Mouse (Mus musculus) hindlimb bud, embryonic 11.5 days (tissue): ENCODE results near the gene Noa1.

Experiments
- DNase-seq: peaks from one replicate; pipeline ENCODE4 v3.0.0-alpha.2; 2012; ENCODE audit warnings: low read depth, low spot score; ENCODE audit errors: extremely low spot score

Gene Noa1

DNA sequence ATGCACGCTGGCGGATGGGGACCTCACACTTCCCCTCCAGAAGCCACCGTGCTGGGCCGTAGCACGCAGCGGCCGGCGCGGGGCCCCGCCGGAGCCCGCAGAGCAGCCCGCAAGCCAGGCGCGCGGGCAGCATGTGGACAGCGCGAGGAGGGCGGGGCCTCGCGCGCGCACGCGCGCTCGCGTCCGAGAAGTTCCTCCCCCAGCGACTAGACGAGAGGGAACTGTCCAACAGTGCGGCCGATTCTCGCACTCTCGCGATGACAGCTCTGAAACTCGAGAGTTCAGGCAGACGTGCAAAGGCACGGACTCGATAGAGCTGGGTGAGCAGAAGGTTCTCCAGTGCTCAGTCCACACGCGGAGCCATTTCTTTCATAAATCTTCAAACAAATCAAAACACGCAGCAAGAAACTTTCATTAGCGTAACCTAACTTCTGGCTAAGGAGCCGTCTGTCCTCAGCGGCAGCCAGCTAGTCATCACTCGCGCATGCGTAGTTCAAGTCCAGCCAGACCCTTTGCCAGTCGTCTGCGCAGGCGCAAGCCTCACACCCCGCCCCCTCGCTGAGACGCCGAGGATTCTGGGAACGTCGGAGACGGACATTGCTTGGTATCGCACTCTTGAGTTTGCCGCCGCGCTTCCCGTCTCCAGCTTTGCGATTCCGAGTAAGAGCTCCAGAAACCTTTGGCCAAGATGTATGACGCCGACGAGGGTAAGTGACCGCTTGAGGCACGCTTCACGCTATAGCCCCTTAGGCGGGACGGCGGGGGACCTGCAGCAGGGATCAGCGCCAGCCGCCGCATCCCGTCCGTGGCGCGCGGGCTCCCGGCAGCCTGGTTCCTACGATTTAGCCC is at the start of gene Noa1, which contains the start of gene Polr2b:
Noa1 (minus strand) TSS at position 161 of the 849 bp plus-strand sequence.
Polr2b (plus strand) TSS at position 224 of the 849 bp plus-strand sequence.
- peak; percentile 99 for DNase-seq

DNA sequence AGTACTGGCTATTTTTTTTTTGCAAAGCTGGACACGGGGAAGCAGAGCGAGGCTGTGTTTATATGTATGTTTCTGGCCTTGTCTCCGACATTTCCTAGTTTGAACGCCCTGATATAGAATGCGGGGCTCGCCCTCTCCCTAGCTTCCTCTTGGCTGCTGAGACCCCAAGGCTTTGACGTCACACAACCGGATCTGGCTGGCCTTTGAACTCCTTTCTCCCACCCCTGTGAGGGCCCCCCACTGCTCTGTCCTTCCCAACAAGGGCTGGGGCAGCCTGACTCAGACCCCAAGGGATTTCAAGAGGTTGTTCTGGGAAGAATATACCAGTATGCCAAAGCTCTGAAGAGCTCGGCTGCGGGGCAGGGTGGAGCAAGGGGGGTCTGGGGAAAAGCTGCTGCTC is 48.5 kb upstream of the Noa1 start:
- no peak for DNase-seq

DNA sequence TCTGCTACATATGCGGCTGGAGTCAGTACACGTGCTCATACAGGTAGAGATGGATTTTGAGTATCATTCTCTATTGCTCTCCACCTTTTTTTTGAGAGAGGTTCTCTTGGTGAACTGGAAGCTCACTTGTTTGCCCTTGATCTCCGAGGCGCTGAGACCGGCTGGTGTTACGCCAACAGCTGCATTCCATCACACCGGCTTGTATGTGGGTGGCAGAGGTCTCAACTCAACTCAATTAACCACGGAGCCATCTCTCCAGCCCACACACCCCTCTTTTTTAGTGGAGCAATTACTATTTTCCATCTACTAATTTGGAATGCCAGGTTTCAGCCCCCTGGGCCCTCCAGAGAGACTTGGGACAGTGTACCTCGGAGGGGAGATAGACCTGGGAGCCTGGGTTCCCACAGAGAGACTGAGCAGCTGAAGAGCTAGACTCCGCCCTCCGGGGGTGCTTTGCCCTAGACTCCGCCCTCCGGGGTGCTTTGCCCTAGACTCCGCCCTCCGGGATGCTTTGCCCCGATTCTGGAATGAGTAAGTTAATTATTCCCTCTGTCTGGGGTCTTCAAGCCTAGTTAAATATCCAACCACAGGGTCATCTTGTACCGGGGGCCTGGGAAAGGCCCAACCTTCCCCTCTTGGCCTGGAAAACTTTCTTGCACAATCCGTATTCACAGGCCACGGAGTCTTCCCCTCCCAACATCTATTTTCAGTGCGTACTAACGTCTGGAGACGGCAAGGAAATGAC is 47.7 kb upstream of the Noa1 start:
- DNase-seq: no peak

DNA sequence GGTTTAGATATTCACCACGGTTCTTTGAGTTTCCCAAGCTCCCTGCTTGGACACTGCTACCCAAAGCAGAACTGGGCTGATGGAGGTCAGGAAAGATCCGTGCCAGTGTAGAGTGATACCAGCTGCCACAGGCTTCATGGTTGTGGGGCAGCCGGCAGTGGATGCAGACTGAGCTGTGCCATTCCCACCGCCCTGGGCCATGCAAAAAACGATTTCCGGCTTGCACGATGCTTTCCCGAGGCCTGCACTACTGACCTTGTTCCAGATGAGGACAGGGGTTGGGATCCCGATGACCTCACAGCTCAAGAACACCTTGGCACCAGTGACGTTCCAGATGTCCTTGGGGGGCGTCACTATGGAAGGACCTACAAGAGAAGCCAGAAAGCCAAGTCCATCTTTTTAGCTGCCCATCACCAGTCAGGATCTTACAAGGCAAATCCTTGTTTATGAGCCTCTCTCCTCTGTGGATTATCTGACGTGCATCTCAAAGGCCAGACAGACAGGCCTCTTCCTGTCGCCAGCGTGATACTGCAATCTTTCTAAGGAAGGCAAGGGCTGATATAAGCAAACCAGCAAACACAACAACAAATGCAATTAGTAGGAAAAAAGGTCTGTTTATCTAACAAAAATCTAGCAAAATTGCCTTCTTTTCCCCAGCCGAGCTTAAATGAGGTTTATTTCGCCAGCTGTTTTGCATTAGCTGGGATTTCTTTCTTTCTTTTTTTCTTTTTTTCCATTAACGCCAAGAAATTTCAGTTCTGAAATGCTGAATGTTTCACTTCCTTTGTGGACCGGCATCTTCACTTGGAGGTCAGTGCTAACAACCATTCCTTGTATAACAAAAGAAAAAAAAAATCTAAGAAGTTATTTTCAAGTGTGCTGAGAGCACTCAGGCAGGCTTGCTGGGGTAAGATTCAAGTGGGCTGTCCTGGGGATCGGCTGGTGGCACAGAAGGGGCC is 45.7 kb upstream of the Noa1 start:
- DNase-seq: no peak

DNA sequence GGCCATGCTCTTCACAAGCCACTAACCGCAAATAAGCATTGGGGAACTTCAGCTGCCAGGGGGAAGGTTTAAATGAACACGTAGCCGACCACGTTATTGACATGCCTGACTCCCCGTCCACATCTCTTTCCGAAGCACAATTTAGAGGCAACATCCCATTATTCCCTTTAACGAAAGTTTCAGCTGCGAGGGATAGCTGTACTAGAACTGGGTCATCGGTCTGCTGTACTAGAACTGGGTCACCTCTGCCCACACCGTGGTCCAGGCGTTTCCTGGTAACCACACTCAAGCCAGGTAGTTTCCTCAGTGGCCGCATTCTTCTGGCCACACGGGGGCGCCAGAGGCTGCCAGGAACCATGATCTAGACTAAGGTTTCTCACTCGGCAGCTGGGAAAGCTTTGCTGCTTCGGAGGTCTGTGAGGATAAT is 44.5 kb upstream of the Noa1 start:
- DNase-seq: peak; percentile 82

DNA sequence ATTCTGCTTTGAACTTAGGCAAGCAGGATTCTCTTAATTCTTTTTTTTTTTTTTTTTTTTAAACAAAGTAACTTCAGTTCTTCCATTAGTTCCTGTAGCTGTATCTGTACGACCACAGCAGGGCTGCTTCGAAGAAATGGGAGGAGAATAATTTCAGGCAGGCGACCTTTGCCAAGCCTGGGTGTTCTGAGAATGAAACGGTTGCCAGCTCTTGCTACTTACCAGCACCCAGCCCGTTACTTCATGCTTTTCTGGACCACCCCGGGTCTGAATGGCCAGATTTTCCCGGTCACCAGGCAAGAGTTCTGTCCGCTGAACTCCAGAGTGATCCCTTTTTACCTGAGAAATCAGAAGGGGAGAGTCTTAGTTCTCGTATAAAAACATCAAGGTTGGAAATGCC is 41.8 kb upstream of the Noa1 start:
- DNase-seq: no peak

DNA sequence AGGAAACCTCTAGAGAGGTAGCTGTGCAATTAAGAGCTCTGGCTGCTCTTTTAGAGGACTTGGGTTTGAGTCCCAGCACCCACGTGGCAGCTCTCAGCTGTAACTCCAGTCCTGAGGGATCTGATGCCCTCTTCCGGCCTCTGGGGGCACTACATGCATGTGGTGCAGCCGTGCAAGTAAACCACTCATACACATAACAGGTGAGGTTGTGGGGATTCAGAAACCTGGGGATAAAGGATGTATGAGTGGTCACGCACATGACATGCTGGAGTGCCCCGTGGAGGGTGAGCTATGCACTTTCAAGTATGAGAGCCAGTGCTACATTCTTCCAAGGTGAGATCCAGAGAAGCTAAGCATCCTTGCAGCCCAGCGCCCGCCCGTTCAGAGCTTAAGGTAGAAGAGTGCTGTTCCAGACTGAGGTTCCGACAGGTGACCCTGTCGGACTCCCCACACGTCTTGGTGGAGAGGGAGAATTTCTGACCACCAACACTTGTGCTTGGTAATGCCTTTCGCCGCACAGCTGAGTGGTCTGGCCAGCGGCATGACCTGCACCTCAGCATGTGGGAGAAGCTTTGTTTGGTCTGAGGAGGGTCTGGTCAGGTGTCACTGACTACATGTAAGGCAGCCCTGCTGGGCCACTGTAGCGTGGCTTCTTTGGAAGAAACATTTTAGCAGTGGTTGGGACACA is 40.2 kb upstream of the Noa1 start:
- no peak for DNase-seq

DNA sequence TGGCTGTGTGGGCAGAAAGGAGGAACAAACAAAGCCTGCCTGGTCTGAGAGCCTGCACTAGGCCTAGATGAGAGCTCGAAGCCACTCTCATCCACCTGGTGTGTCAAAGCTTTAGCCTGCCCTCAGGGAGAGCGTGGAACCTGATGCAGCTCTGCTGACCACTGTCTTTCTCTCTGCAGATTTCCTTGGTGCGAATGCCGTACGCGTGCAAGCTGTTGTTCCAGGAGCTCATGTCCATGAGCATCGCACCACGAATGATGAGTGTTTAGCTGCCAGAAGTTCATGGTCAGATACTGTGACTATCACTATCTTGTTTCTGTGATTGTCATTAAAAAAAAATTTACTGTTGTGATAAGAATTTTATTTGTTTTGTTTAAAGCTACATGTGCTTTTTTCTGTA is 39.0 kb upstream of the Noa1 start:
- DNase-seq: no peak

DNA sequence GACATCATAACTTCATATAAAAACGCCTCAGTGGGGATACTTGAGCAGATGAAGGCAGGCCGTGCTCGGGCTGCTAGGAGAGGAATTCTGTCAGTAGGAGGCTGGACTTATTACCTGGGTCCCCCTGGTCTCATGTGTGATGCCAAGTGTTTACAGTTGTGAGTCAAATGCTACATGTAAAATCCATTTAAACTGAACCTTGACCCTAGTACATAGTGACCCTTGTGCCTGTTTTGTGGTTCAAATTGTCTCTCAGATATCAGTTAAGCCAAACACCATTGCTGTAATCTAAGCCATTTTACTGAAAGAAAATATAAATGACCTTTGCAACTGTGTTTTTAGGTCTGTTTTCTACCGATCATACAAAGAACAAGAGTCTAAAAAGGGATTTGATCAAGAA is 30.1 kb upstream of the Noa1 start:
- DNase-seq: no peak

DNA sequence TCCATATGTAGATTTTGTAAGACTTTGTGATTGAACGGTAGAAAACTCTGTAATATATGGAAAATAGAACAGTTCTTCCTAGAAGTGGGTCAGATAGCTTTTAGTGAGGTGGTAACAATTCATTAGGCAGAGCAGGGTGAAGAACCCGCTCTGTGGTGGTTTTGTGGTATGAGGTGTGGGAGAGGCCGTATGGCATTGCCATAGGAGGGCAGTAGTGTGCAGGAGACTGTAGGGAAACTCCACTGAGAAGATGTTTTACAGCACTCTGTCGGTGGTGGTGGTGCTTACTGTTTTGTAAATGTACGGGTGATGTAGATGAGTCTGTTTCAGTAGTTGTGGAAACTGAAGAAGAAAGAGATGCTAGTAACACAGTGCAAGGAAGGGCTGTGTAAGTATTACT is 20.3 kb upstream of the Noa1 start:
- no peak for DNase-seq

DNA sequence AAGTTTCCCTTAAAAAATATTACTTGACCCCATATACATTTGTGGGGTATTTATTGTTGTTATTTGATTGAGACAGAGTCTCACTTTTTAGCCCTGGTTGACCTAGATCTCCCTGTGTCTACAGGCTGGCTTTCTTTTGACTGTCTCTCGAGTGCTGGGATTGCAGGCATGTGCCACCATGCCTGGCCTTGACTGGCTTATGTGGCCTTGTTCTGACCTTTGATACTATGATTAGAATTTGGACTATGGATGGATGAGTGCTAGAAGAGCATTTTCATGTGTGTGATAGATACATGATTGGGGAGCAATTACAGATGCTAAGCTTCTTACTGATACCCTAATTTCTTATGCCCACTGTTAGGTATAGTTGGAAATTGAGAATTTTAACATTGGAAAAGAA is 15.1 kb upstream of the Noa1 start:
- no peak for DNase-seq

DNA sequence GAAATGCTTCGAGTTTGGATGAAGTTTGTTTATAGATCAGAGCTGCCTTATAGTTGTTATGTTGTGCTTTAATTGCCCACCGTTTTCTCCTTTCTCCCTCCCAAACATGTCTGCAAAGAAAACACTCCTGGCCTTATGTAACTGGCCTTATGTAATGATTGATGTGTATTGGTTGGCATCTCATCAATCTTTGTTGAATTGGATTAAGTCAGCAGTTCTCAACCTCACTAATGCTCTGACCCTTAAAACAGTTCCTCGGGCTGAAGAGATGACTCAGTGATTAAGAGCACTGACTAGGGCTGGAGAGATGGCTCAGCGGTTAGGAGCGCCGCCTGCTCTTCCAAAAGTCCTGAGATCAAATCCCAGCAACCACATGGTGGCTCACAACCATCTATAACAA is 5.1 kb upstream of the Noa1 start:
- DNase-seq: no peak

DNA sequence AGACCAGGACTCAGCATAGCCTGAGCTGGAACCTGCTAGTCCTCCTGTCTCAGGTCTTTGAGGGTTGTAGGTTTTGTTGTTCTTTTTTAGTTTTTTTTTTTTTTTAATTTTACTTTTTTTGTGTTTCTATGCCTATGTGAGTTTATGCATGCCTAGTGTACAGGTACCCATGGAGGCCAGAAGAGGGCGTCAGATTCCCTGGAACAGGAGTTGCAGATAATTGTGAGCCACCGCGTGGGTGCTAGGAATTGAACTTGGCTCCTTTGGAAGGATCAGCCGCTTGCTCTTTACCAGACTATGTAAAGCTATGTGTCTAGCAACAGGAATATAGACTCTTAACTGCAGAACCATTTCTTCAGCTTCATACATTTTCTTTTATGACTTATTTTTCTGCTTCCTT is 4.3 kb upstream of the Noa1 start:
- DNase-seq: no peak

DNA sequence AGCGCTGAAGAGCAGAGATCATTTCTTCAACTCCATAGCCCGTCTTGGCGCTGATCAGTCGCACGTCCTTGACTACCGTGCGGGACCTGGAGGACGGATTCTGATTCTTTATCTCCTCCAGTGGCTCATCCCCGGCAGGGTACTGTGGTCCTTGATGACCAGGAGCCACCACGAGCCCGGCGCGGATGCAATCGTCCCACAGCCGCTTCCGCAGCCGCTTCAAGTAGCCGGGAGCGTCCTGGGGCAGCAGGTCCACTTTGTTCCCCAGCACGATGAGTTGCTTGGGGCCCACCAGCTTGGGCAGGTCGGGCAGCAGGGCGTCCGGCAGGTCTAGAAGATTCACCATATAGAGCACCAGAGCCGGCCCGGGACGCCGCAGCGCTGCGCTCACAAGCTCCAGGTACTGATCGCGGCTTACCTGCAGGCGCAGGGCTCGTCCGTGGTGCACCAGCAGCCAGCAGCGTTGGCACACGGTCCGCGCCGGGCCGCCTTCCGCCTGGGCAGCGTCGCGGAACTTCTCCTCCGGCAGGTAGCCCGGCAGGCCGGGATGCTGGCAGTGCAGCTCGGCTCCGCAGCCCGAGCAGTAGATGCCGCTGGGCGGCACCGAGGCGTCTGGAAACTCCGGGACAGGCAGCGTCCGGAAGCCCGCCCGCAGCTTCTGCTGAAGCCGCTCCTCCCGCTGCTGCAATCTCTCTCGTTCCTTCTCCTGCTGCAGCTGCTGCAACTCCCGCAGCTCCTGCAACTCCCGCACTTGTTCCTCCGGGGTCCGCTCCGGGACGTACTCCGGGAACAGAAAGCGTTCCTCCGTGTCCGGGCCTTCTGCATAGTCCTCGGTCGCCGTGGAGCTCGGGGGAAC is 605 bp downstream of the Noa1 start:
- DNase-seq: no peak

DNA sequence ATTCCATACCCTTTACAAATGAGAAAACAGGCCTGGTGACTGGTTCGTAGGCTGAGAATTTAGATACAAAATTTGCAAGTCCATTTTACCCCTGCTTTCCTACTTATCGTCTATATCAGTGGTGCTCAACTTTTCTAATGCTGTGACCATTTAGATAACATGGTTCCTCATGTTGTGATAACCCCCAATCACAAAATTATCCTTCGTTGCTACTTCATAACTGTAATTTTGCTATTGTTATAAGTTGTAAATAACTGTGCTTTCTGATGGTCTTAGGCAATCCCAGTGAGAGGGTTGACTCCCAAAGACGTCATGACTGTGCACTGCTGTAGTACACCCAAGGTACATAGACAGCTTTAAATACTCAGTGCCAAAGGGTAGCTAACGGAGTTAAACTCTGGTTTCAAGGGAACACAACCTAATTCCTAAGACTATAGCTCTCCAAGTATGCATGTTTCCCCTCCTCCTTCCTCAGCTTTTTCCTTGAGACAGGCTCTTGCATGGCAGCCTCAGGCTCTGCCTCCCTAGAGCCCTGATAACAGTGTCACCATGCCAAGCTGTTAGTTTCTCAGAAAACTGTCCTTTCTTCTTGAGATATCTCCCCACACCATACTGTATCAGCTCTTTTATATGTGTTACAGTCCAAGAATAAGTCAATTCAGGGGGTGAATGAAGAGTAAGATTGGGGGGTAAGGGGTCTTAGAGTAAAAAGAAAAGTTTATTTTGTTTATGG is 1.9 kb downstream of the Noa1 start:
- DNase-seq: no peak

DNA sequence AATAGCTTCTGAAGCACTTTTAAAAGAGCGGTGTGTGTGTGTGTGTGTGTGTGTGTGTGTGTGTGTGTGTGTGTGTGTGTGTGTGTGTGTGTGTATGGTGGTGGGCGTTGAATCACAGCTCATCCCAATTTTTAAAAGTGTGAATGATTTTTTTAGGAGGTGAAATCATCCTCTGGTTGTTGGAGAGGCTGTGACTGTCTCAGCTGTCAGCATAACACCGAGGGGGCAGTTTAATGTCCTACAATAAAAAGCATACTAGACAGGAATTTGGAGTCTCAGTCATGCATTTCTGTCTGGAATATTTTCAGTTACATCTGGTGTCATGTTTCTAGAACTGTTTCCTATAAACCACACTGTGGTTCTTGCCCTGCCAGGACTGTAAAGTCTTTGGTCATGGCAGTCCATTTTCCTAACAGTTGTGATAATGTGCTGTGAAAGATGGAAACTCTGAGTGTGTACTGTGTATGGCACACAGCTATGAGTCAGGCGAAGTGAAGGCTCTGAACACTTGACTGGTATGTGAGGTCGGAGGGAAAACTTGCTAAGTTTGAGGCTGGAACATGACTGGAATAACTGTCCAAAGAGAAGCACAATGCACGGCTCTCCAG is 8.5 kb downstream of the Noa1 start:
- no peak for DNase-seq

DNA sequence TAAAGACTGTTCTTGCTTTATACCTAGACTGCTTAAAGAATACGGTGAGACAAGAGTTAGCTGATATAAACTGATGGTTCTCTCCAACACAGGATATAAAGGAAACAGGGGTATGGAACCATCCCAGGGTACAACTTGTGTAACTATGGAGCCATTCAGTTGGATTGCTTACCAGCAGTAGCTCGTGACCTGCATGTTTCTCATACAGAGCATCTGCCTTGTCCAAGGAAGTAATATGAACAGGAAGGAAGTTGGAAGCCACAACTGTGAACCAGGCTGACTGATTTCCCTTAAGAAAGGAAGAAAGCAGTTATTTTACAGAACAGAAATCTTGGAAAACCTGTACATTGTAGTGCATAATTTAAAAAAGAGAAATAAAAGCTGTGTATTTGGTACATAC is 10.4 kb downstream of the Noa1 start:
- no peak for DNase-seq

DNA sequence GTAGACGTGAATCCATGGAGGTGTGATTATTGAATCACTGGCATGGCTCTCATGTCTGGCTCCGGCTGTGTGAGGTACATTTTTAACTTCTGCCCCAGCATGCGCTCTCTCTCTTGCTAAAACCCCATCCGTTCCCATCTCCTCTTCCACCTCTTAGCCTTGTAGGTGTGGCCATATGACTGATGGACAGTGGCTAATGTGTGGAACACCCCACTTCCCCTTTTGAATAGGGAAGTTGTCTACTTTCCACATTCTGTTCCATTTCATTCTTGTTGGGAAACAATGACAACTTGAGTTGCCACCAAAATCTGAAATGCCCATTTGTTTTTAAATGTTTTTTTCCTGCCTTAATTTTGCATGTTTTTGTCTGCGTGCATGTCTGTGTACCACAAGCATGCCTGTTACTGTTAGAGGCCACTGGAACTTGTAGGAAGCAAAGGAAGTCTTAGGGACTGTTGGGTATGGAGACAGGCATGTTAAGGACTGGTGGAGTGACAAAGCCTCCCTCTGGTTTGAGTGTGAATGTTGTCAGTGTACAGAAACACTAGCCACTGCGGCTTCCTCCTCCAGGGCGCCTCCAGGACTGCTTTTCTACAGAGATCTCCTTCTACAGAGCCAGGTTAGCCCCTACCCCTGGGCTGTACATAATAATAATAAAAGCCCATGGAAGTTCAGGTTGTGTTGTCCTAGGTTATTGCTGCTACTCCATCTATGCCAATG is 16.9 kb downstream of the Noa1 start:
- no peak for DNase-seq
